Mouse (Mus musculus): ENCODE measurements around the gene Kcnj4. TPM values are rescaled to one million over a fixed set of nuclear protein-coding genes. Genes with fewer than 3 reads are reported as not detected.

Gene Kcnj4
- total RNA-seq, 1 experiment from 2014 or later = not detected

DNA sequence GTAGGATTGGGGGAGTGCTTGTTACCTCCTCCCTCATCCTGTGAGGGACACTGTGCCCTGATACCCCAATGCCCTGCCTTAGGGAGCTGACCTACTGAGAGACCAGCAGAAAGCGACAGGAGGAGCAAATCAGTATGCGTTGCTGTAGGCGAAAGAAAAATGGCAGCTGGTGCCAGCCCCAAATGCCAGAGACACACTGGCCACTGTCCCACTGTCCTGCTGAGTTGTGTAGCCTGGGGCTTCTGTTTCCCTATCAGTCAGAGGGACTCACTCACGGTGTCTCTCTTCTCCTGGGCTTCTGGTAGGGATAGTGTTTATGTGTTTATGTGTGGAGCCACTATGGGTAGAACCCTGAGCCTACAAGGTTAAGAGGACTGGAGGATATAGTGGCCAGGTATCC, 12.7 kb upstream of the Kcnj4 start:
- ATAC-seq (replicated peaks in 1 of 2; ENCODE audit: insufficient read depth in 1 of 2, low FRiP score in 2 of 2, low TSS enrichment in 1 of 2, low read depth in 1 of 2, poor library complexity in 2 of 2, severe bottlenecking in 2 of 2) = no peak

DNA sequence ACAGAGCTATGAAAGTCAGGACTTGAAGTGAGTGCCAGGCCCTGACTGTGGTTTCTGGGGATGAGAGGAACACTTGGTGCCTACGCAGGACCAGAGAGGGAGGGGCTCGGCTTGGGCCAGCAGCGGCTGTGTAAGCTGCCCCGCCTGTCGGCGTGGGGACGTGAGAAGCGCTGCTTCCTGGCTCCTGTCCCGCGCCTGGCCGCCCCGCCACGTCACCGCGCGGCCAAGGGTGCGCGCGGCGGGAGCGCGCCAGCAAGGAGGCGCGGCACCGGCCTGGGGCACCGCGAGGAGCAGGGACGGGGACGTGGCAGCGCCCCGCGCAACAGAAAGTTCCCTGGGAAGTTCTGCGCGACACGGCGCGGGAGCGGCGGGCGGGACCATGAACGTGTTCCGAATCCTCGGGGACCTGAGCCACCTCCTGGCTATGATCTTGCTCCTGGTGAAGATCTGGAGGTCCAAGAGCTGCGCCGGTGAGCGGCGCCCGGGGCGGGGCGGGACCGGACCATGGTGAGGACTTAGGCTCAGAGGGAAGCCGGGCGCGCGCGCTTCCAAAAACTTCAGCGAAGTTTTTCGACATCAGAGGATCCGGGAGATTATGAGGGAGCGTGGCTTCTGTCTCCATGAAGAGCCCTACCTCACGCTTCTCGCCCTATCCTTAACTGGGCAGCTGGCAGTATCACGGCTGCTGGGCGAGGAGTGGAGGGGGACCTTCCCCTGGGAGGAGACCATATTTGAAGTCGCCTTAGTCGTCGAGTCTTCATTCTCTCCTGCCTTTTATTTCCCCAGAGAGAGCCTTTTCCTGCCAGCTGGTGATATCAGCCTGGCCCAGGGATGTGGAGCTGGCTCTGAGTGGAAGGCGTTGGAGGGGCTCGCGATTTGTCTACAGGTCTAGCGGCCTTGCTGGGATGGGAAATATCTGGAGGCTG, 11.4 kb upstream of the Kcnj4 start, which contains the start of gene Kdelr3:
Gene Kdelr3, plus strand, starts transcription at position 241 of the 926 bp plus-strand sequence.
- peak; percentile 9 to 27; a peak in 1 of 4 replicates for ATAC-seq (replicated peaks in 1 of 2; ENCODE audit: insufficient read depth in 1 of 2, low FRiP score in 2 of 2, low TSS enrichment in 1 of 2, low read depth in 1 of 2, poor library complexity in 2 of 2, severe bottlenecking in 2 of 2)

DNA sequence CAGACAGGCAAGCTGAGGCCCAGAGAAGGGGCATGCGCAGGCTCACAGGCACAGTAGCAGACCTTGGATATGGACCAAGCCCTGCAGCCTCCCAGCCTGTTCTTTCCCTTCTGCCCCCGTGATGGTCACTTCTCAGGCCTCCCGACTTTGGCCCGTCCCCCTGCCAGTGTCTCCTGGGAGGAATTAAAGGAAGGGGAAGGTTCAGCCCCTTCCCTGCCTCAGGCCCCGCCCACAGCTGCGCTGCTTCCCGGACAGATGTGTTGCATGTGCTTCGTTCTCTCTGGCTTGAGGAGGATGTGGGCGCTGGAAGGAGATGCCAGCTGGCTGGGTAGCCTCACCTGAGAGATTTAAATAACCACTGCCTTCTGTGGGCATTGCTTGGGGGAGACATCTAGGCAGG, 8.9 kb upstream of the Kcnj4 start:
- no peak for ATAC-seq (replicated peaks in 1 of 2; ENCODE audit: insufficient read depth in 1 of 2, low FRiP score in 2 of 2, low TSS enrichment in 1 of 2, low read depth in 1 of 2, poor library complexity in 2 of 2, severe bottlenecking in 2 of 2)

DNA sequence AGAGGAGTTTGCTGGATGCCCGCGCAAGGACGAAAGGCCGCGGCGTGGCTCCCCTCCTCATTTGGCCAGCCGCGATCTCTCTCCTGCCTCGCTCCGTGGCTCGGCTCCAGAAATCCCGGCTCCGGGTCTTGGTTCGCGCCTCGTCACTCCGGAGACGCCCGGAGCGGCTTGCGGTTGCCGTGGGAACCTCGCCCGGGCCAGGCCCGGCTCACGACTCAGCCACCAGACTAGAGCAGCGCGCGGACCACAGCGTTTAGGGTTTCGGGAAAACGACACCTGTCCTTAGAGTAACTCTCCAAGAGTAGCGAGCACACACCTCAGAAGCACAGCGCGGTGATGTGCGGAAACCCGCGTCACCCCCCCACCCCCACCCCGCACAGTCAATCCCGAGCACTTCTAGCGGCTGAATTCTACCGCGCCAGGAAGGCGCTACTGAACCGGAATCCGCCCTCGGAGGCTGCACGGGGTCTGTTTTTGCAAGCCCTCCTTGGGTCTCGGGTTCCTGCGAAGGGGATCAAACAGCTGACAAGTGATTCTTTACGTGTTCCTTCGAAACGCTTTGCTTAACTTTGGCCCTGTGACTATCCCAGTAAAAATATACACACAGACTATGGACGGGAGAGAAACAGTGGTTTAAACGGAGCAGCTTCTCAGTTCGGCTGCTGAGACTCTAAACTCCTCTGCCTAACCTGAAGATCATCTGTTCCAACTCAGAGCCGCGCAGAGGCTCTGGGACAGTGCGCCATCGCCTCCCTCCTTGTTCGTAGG, 6.7 kb upstream of the Kcnj4 start:
- peak; percentile 51 to 66; a peak in 3 of 4 replicates for ATAC-seq (replicated peaks in 1 of 2; ENCODE audit: insufficient read depth in 1 of 2, low FRiP score in 2 of 2, low TSS enrichment in 1 of 2, low read depth in 1 of 2, poor library complexity in 2 of 2, severe bottlenecking in 2 of 2)

DNA sequence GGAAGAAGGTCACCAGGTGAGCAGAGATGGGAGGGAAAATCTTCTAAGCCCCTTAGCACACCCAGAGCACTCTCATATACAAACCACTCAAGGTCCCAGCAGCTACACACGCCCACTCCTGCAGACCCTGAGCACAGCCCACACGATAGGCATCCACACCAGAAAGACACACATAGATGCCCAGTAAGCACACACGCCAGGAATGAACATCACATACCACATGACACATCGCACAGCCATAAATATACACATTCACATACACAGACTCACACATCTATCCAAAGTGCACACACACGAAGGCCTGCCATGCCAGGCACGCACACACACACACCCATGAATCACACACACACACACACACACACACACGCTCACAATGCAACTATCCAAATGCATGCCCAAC, 5.4 kb upstream of the Kcnj4 start:
- no peak for ATAC-seq (replicated peaks in 1 of 2; ENCODE audit: insufficient read depth in 1 of 2, low FRiP score in 2 of 2, low TSS enrichment in 1 of 2, low read depth in 1 of 2, poor library complexity in 2 of 2, severe bottlenecking in 2 of 2)

DNA sequence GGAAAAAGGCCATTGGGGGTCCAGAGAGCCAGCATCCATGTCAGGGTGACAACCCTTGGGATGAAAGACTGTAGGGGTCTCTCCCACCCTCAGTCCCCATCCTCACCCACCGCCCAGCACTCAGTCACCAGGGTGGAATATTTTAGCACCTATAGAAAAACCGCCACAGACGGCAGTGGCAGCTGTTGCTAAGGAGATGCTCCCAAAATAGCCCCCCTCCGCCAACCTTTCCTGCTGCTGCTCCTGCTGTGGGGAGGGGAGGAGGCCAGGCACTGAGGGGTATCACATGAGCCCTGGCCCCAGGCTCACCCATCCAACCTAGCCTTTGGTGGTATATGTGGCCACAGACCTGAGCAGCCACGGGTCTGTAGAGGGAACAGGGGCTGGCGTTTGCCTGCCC, 5.0 kb upstream of the Kcnj4 start:
- no peak for ATAC-seq (replicated peaks in 1 of 2; ENCODE audit: insufficient read depth in 1 of 2, low FRiP score in 2 of 2, low TSS enrichment in 1 of 2, low read depth in 1 of 2, poor library complexity in 2 of 2, severe bottlenecking in 2 of 2)

DNA sequence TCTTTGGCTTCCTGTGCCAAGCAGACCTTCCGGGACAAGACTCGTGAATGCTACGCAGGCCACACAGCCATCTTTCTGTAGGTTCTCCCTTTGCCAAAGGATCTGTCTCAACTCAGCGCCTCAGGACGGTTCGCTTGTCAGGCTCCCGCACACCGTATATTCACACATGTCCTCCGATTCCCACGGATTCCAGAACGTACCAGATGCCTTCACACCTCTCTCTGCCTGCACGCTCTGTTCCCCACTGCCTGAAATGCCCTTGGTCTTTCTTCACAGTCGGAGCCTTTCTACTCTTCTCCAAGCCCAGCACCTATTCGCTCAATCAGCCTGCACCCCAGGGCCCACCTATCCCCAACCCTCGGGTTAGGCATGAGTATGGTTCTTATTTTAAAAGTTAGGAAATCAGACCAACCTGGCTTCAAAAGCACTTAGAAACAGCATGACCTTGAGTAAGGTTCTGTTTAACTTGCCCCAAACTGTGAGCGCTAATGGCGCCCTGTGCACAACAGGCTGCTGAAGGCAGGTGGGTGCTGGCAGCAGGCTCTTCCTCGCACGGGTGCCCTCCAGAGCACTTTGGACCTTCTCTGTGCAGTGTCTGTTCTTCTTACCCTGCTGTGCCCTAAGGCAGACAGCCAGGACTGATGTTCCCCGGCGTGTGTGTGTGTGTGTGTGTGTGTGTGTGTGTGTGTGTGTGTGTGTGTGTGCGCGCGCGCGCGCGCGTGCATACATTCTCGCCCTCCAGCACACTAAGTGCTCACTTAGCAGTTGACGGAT, 2.2 kb upstream of the Kcnj4 start:
- no peak for ATAC-seq (replicated peaks in 1 of 2; ENCODE audit: insufficient read depth in 1 of 2, low FRiP score in 2 of 2, low TSS enrichment in 1 of 2, low read depth in 1 of 2, poor library complexity in 2 of 2, severe bottlenecking in 2 of 2)

DNA sequence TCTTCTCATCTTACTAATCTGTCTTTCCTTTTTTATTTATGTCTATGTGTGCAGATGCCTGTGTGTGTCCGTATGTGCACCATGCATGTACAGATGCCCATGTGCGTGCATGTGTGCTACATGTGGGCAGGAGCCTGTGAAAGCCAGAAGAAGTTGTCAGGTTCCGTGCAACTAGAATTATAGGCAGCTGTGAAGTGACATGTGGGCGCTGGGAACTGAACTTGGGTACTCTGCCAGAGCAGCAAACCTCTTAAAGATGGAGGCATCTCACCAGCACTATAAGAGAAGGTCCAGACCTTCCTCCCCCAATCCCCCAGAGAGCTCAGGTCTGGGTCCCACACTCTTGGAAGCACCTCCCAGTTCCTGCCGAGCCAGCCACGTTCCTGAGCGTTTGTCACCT, 1.4 kb upstream of the Kcnj4 start:
- ATAC-seq (replicated peaks in 1 of 2; ENCODE audit: insufficient read depth in 1 of 2, low FRiP score in 2 of 2, low TSS enrichment in 1 of 2, low read depth in 1 of 2, poor library complexity in 2 of 2, severe bottlenecking in 2 of 2) = no peak

DNA sequence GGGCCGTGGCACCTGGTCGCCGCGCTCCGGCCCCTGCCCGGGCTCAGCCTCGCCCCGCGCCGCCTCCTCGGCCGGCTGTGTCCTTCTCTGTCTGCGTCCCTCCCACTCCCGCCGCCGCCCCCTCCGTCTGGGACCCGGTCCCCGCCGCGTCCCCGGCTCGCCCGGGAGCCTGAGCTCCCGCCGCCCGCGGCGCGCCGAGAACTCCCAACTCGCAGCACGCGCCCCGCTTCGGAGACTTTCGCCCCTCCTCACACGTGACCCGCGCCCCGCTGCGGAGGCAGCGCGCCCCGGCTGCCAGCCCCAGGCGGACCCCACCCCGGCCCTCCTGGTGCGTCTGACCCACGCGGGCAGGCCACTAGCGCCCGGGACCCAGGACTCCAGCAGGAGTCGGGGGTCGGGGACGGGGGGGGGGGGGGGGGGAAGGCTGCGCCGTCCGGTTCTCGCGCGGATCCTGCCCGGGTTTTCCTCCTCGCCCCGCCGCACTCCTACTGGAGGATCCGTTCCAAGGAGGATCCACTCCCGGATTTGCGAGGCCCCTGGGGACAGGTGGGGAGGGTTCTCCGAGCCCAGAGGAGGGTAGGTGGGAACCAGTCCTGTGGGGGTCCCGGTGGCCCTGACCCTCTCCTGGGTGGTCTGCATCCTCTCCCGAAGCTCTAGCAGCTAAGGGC, 709 bp upstream of the Kcnj4 start:
- ATAC-seq (replicated peaks in 1 of 2; ENCODE audit: insufficient read depth in 1 of 2, low FRiP score in 2 of 2, low TSS enrichment in 1 of 2, low read depth in 1 of 2, poor library complexity in 2 of 2, severe bottlenecking in 2 of 2) = no peak

DNA sequence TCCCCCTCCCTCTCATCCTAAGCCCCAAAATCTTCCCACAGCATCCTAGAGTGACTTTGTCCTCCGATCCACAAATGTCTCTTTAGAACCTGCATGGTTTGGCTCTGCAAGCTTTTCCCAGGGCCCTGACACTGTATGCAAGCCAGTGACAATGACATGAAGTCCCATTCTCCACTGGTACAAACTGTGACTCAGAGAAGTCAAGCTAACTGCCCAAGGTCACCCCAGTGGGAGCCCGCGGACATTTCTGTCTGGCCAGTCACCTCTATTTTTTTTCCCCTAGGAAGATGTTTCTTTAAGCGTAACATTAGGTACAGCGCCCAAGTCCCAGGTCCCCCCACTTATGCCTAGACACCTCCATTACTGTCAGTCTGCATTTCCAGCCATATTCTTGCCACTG, 1.6 kb downstream of the Kcnj4 start:
- no peak for ATAC-seq (replicated peaks in 1 of 2; ENCODE audit: insufficient read depth in 1 of 2, low FRiP score in 2 of 2, low TSS enrichment in 1 of 2, low read depth in 1 of 2, poor library complexity in 2 of 2, severe bottlenecking in 2 of 2)

DNA sequence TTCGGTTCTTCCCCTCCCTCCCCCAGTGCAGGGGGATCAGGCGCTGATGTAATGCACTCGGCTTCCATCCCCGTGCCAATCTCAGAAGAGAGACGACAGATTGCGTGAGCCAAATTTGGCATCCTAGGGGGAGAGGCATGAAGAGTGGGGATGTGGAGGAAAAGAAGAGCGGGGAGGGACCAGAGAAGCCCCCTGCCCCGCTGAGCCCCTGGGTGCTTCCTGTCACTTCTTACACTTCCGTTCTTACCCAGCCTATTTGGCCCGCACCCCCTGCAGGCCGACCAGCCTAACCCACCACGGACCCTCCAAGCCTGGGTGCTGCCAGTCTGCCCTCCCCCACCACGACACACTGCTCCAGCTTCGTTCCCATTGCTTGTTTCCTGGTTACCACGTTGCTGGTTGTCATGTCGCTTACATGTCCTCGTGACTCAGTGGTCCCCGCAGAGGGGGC, 2.1 kb downstream of the Kcnj4 start:
- ATAC-seq (replicated peaks in 1 of 2; ENCODE audit: insufficient read depth in 1 of 2, low FRiP score in 2 of 2, low TSS enrichment in 1 of 2, low read depth in 1 of 2, poor library complexity in 2 of 2, severe bottlenecking in 2 of 2) = no peak

DNA sequence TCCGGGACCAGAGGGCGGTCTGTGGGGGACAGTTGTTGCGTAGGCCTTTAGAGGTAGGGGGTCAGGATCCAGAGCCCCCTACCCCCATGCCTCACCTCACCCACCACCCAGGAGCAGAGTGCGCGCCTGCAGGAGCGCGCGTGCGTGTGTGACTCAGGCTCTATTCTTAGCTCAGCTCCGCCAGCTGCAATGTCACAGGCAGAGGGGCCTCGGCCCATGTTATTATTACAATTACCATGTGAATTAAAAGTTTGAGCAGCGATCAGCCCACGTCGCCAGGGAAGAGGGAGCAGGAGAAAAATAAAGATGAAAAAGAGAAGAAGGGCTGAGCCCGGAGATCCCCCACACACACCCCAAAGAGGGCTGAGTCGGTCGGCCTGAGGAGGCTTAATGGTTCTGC, 4.9 kb downstream of the Kcnj4 start:
- no peak for ATAC-seq (replicated peaks in 1 of 2; ENCODE audit: insufficient read depth in 1 of 2, low FRiP score in 2 of 2, low TSS enrichment in 1 of 2, low read depth in 1 of 2, poor library complexity in 2 of 2, severe bottlenecking in 2 of 2)

DNA sequence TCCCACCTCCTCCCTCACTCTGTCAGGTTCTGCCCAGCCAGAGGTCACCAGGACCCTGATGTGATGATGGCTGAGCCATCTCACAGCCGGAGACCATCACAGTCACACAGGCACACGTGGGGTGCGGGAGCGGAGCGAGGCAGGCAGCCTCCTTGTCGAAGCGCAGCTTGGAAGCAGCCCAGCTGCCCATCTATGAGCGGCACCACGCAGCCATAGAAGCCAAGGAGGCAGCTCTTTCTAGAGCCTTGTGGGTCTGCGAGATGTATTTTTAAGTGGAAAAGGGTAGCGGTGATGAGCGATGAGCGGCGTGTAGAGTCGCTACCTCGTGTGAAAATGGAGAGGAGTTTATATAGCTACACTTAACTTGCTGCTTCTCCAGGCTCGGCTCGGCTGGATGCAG, 11.5 kb downstream of the Kcnj4 start:
- peak in 1 of 2 experiments; percentile 19; a peak in 1 of 4 replicates for ATAC-seq (replicated peaks in 1 of 2; ENCODE audit: insufficient read depth in 1 of 2, low FRiP score in 2 of 2, low TSS enrichment in 1 of 2, low read depth in 1 of 2, poor library complexity in 2 of 2, severe bottlenecking in 2 of 2)

DNA sequence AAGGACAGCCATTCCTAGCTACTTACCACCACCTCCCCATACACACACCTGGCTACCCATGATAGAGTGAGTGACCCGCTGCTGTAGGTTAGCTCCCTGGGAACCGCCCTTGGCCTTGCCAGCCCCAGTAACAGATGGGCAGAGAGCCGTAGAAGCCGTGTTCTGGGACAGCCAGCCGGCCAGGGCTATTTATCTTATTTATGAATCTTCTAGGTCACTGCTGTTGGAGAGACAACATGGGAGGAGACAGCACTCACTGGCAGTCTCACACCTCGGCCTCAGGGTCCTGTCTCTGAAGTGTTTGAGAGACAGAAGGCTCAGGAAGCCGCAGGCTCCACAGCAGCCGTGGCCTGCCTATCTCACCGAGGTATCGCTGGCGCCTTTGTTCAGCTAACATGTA, 15.6 kb downstream of the Kcnj4 start:
- ATAC-seq (replicated peaks in 1 of 2; ENCODE audit: insufficient read depth in 1 of 2, low FRiP score in 2 of 2, low TSS enrichment in 1 of 2, low read depth in 1 of 2, poor library complexity in 2 of 2, severe bottlenecking in 2 of 2) = no peak

DNA sequence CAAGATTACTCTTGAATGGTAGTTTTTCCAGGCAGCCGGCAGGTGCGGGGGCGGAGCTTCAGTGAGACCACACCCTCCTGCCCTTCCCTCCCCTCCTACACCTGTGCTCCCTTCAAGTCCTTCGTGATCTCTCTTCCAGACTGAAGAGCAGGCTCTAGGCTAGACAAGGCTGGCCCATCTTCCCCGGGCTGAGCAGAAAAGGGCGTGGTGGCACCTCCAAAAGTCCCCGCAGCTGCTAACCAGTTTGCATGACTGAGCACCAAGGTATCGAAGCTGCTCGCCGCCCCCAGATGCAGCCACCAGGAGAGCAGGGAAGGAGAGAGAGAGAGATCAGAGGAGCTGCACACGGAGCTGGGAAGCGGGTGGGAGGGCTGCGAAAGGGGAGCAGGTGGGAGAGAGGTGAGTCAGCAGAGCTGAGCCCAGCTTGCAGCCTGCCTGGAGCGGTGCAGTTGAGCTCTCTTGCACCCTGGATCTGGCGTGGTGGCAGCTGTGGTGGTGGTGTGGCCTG, 23.8 kb downstream of the Kcnj4 start:
- no peak for ATAC-seq (replicated peaks in 1 of 2; ENCODE audit: insufficient read depth in 1 of 2, low FRiP score in 2 of 2, low TSS enrichment in 1 of 2, low read depth in 1 of 2, poor library complexity in 2 of 2, severe bottlenecking in 2 of 2)

DNA sequence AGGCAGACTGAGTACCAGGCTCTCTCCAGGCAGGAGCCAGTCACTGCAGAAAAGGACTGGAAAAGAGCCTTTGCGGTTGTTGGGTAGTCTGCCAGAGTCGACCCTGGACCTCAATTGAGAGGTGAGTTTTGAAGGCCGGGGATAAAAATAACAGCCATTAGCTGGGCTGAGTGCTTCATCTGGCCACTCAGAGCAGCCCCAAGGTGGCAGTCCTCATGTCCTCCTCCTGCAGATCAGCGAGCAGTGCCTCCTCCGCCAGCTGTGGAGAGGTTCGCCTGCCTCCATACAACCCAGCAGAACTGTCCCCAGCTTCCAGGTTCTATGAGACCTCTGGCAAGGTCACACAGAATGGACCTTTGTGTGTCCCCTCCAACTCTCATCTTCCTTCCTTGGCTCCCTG, 27.8 kb downstream of the Kcnj4 start:
- ATAC-seq (replicated peaks in 1 of 2; ENCODE audit: insufficient read depth in 1 of 2, low FRiP score in 2 of 2, low TSS enrichment in 1 of 2, low read depth in 1 of 2, poor library complexity in 2 of 2, severe bottlenecking in 2 of 2) = no peak

Data from hematopoietic stem cell, adult 5-6 weeks (primary cell).